Mouse (Mus musculus): ENCODE results near the gene 2610021A01Rik.

GRCm38 (mm10) chr7:41577956-41578355 lies 21.1 kb upstream of the 2610021A01Rik start:
- no peak for TF ChIP-seq CTCF (IDR thresholded peaks at IDR 0.05; ENCODE audit: low read depth)
- no peak for TF ChIP-seq EP300 (IDR thresholded peaks at IDR 0.05; ENCODE audit: low read depth)

All from liver, postnatal 0 days (tissue).